Mouse (Mus musculus) stomach, postnatal 0 days (tissue): ENCODE data around the gene Tollip. TPM values are rescaled to one million over a fixed set of nuclear protein-coding genes. Genes with fewer than 3 reads are reported as not detected.
A peak's percentile ranks its signal among the peaks of the same experiment; 100 is the strongest.

Source experiments
- ATAC-seq: fragments of 200-750 bp; cut with Nextera tagmentation; 2 replicates; pipeline ENCODE4 v1.8.0; 2017; ENCODE audit not compliant: low FRiP score, low TSS enrichment
- DNase-seq: peaks from one replicate; pipeline ENCODE4 v3.0.0-alpha.2; 2016; ENCODE audit warnings: low spot score
- H3K27ac ChIP-seq: fragments of 300-500 bp; sonication (generic); replicated peaks from 2 replicates; pipeline ENCODE4 v1.5.1; 2014; ENCODE audit warnings: mild to moderate bottlenecking, control low read depth
- H3K27me3 ChIP-seq: fragments of 300-500 bp; sonication (generic); 2 replicates; pipeline ENCODE4 v1.6.1; 2014; ENCODE audit warnings: low read length; ENCODE audit not compliant: control insufficient read depth, insufficient read depth
- H3K36me3 ChIP-seq: fragments of 300-500 bp; sonication (generic); 2 replicates; pipeline ENCODE4 v1.6.1; 2014; ENCODE audit warnings: low read length, mixed read lengths; ENCODE audit not compliant: control insufficient read depth, insufficient read depth
- H3K4me1 ChIP-seq: fragments of 300-500 bp; sonication (generic); replicated peaks from 2 replicates; pipeline ENCODE4 v1.6.1; 2014; ENCODE audit warnings: antibody characterized with exemption; ENCODE audit not compliant: control insufficient read depth, insufficient read depth
- H3K4me2 ChIP-seq: fragments of 300-500 bp; sonication (generic); replicated peaks from 2 replicates; pipeline ENCODE4 v1.6.1; 2014; ENCODE audit warnings: low read depth, mild to moderate bottlenecking, control low read depth, moderate library complexity
- H3K4me3 ChIP-seq: fragments of 300-500 bp; sonication (generic); 2 replicates; pipeline ENCODE4 v1.5.1; 2014; ENCODE audit warnings: low read depth, low read length, control low read depth
- H3K9ac ChIP-seq: fragments of 300-500 bp; sonication (generic); 2 replicates; pipeline ENCODE4 v1.6.1; 2014; ENCODE audit warnings: mild to moderate bottlenecking, low read length, control low read depth, mixed read lengths
- H3K9me3 ChIP-seq: fragments of 300-500 bp; sonication (generic); 2 replicates; pipeline ENCODE4 v1.6.1; 2016; ENCODE audit warnings: low read length; ENCODE audit not compliant: control insufficient read depth
- CTCF ChIP-seq: IDR thresholded peaks from 2 replicates; pipeline ENCODE4 v1.5.1; 2016; ENCODE audit warnings: antibody characterized with exemption, low read depth, mild to moderate bottlenecking, moderate library complexity
- EP300 ChIP-seq: optimal IDR thresholded peaks from 2 replicates; pipeline ENCODE3; 2016; ENCODE audit warnings: antibody characterized with exemption
- WGBS: fragments of 180-500 bp; shearing (Covaris S2); extraction: QIAGEN DNeasy Blood & Tissue Kit; methylation state at CpG from one replicate; pipeline ENCODE4 v1.1.7; 2014; 5-methylcytosine and 5-hydroxymethylcytosine counted together
- polyA plus RNA-seq: library from polyadenylated mRNA; unstranded; fragments of >200 nt; fragmentation: Nextera tagmentation; extraction: Ambion mirVana; gene quantifications from 2 replicates; pipeline ENCODE4 v1.2.1, GENCODE M21; 2015

Tollip gene
- polyA plus RNA-seq, 1 experiment from 2014 or later, result 33.4 TPM

GRCm38 (mm10) chr7:141947512-141947911 lies 29.2 kb upstream of the Tollip start:
- Histone ChIP-seq H3K4me1 (no peaks in the 10 kb centered on the region; the same call in 1 of the 2 replicates), H3K4me3 (no peak overlapping the region), H3K4me2 (no peak overlapping the region), H3K9me3 (peaks cover 2% of the 10 kb centered on the region; the same call in 1 of the 2 replicates), H3K27ac (no peak overlapping the region), H3K27me3 (peaks cover 13% of the 10 kb centered on the region), H3K36me3 (no peaks in the 10 kb centered on the region), H3K9ac (no peak overlapping the region)
- no peak for TF ChIP-seq EP300
- TF ChIP-seq CTCF, result no peak
- DNase-seq, result no peak
- ATAC-seq, result no peak

- TF ChIP-seq EP300, result no peak
- peak; percentile 50 for TF ChIP-seq CTCF
- peak; percentile 21 for DNase-seq
- no peak for ATAC-seq
- Histone ChIP-seq H3K4me1 (no peaks in the 10 kb centered on the region; the same call in 1 of the 2 replicates), H3K36me3 (no peaks in the 10 kb centered on the region), H3K27ac (no peak overlapping the region), H3K4me3 (no peak overlapping the region), H3K9ac (no peak overlapping the region), H3K9me3 (no peaks in the 10 kb centered on the region), H3K4me2 (no peak overlapping the region), H3K27me3 (peaks cover 9% of the 10 kb centered on the region)
- WGBS, result 22% methylated on average over 7 of the region's 7 CpGs
Observed at GRCm38 (mm10) chr7:141945927-141946326, 27.6 kb upstream of the Tollip start.

GRCm38 (mm10) chr7:141943444-141943843 lies 25.1 kb upstream of the Tollip start:
- 73% methylated on average over 5 of the region's 5 CpGs for WGBS
- H3K27me3 ChIP-seq, result no peaks in the 10 kb centered on the region; the same call in 1 of the 2 replicates
- H3K4me1 ChIP-seq, result no peaks in the 10 kb centered on the region
- TF ChIP-seq EP300 (no peak), CTCF (no peak)
- H3K9ac ChIP-seq, result no peak overlapping the region
- no peaks in the 10 kb centered on the region for H3K36me3 ChIP-seq
- ATAC-seq, result no peak
- no peaks in the 10 kb centered on the region for H3K9me3 ChIP-seq
- H3K27ac ChIP-seq, result no peak overlapping the region
- no peak for DNase-seq
- H3K4me2 ChIP-seq, result no peak overlapping the region
- H3K4me3 ChIP-seq, result no peak overlapping the region

GRCm38 (mm10) chr7:141934951-141935350 lies 16.6 kb upstream of the Tollip start:
- no peaks in the 10 kb centered on the region for H3K9me3 ChIP-seq
- H3K27ac ChIP-seq, result no peak overlapping the region
- no peak for DNase-seq

GRCm38 (mm10) chr7:141934128-141934898 lies 16.0 kb upstream of the Tollip start:
- Histone ChIP-seq H3K27me3 (no peaks in the 10 kb centered on the region), H3K9me3 (no peaks in the 10 kb centered on the region), H3K4me3 (no peak overlapping the region), H3K27ac (no peak overlapping the region), H3K4me2 (no peak overlapping the region), H3K4me1 (no peaks in the 10 kb centered on the region), H3K9ac (no peak overlapping the region), H3K36me3 (no peaks in the 10 kb centered on the region)
- ATAC-seq (no peak), DNase-seq (no peak)
- TF ChIP-seq CTCF (no peak), EP300 (no peak)
- 50% methylated on average over 7 of the region's 7 CpGs for WGBS

More at GRCm38 (mm10) chr7:141934951-141935350, 16.6 kb upstream of the Tollip start:
- Histone ChIP-seq H3K9ac (no peak overlapping the region), H3K36me3 (no peaks in the 10 kb centered on the region), H3K4me3 (no peak overlapping the region), H3K4me1 (no peaks in the 10 kb centered on the region), H3K4me2 (no peak overlapping the region), H3K27me3 (no peaks in the 10 kb centered on the region)
- WGBS, result 90% methylated on average over 6 of the region's 6 CpGs
- ATAC-seq, result no peak
- TF ChIP-seq EP300 (no peak), CTCF (no peak)

GRCm38 (mm10) chr7:141928642-141929041 lies 10.3 kb upstream of the Tollip start:
- Histone ChIP-seq H3K4me1 (no peaks in the 10 kb centered on the region), H3K9me3 (no peaks in the 10 kb centered on the region), H3K27me3 (no peaks in the 10 kb centered on the region), H3K4me2 (no peak overlapping the region), H3K27ac (no peak overlapping the region), H3K4me3 (no peak overlapping the region), H3K9ac (no peak overlapping the region), H3K36me3 (no peaks in the 10 kb centered on the region)
- WGBS, result 65% methylated on average over 10 of the region's 10 CpGs
- no peak for ATAC-seq
- no peak for DNase-seq
- TF ChIP-seq EP300, result no peak
